Comparison of ENCODE assay signal across 9 mouse cellular contexts in the genomic region with DNA sequence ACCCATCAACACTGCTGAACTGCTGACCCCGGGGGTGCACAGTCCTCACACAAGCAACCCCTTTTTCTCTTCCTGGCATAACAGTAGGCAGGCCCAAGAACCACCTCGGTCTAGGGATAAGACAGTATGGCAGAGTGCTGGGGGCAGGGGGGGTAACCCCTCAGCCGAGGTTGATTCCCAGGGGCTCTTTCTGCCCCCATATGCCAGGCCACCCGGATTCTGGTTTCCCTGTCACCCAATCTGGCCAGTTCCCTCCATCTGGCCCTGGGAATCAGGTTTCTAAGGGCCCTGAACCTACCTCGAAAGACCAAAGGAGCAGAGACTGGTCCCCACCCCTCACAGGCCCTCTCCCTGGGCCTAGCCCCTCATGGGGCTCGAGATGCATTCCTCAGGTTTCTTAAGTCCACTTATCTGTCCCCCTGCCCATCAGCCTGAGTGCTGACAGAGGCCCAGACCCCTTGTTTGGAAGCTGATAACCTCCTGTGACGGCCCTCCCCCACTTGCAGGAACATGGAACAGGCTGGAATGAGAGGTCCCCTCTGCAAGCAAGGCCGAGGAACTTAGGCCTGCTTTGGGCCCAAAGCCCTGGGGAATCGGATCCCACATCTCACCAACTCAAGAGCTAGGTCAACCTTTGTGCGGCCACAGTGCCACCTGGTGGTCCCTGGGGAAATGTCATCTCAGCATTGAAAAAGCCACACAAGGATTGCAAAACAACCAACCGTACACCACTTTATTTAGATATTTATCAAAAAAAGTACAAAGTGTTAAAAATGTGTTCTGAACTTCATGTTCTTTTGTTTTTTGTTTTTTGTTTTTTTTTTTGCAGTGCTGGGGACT. TPM values are rescaled to one million over a fixed set of nuclear protein-coding genes. Genes with fewer than 3 reads are reported as not detected.
DNase-seq lines count a peak whose midpoint lies in the region; ATAC-seq and TF ChIP-seq lines count a peak whose summit lies in the region.
"Had no signal": no experiment of that assay in that cellular context is flagged by ENCODE, and none has a peak within 500 bp of the region (broad histone marks: within the 10 kb centered on the region; RNA-seq: fewer than 3 reads in every experiment).

No protein-coding gene starts in this region.

- DNase-seq in G1E (ENCODE audit: low spot score), result peak; percentile 78
- peak; percentile 53 for DNase-seq in heart, postnatal 25 days (ENCODE audit: low spot score)
- peak; percentile 79 for DNase-seq in layer of hippocampus, adult 9-11 months
- peak; percentile 91 for DNase-seq in lung, postnatal 14 days
- peak; percentile 77 for DNase-seq in skeletal muscle tissue, adult 2 months (ENCODE audit: low read depth, low spot score)

- TF ChIP-seq CTCF in G1E (IDR thresholded peaks at IDR 0.05; ENCODE audit: low read depth, low read length), result peak; percentile 70
- peak; percentile 93 for TF ChIP-seq CTCF in bone marrow, adult 2 months (IDR thresholded peaks at IDR 0.05; ENCODE audit: control insufficient read depth, insufficient read depth, low read length)

- ATAC-seq in G1E (ENCODE audit: extremely low read depth, insufficient number of reproducible peaks, low FRiP score, poor library complexity, severe bottlenecking), result no peak
- peak; percentile 68 for ATAC-seq in erythroblast, adult 5-6 weeks (replicated peaks; ENCODE audit: low FRiP score, poor library complexity, severe bottlenecking)
- ATAC-seq in activated CD4-positive, CD25-positive, alpha-beta regulatory T cell, adult 4 months, result no peak

- H3K9me3 ChIP-seq in G1E (replicated peaks), result peaks cover 5% of the 10 kb centered on the region
- H3K9me3 ChIP-seq: neural tube, embryonic 12.5 days had no signal

- H3K36me3 ChIP-seq in G1E (replicated peaks), result peaks cover 50% of the 10 kb centered on the region

- no peak overlapping the region for H3K27ac ChIP-seq in bone marrow, adult 2 months (ENCODE audit: control insufficient read depth, insufficient read depth, low read depth, low read length, poor library complexity)
- H3K27ac ChIP-seq: neural tube, embryonic 12.5 days had no signal

- TF ChIP-seq POLR2A in bone marrow, adult 2 months (IDR thresholded peaks at IDR 0.05; ENCODE audit: borderline replicate concordance, control insufficient read depth, low read depth, low read length), result no peak

- intact Hi-C loops in heart, postnatal 25 days (cut with DNase I), result loop anchor here (2.0 to 5.0 kb wide), 3 partner anchors 88 to 525 kb away; no protein-coding TSS in a partner anchor

- H3K4me3 ChIP-seq in G1E (ENCODE audit: low read depth, low read length), result peak overlapping the region; percentile 20; the same call in 1 of the 2 replicates
- no peak overlapping the region for H3K4me3 ChIP-seq in bone marrow, adult 2 months (replicated peaks; ENCODE audit: control insufficient read depth, low read depth, low read length)

- 43% methylated on average over 11 of the region's 11 CpGs for WGBS in bone marrow, adult 2 months

- peaks cover 38% of the 10 kb centered on the region for H3K4me1 ChIP-seq in G1E (ENCODE audit: insufficient read depth, low read depth, low read length)
- peaks cover 6% of the 10 kb centered on the region for H3K4me1 ChIP-seq in bone marrow, adult 2 months (ENCODE audit: control insufficient read depth, insufficient read depth, low read length)

- H3K27me3 ChIP-seq in G1E (ENCODE audit: insufficient read depth, low read length), result peaks cover 25% of the 10 kb centered on the region

RNA-seq across cellular contexts. Expression of a gene that starts 2.1 kb away (rescaled TPM):
- total RNA-seq in G1E (2014; fragmentation: Nextera tagmentation) (66.5 and 68.4 TPM in 2 replicates), G1E (2017) (61.5 and 78.8 TPM in 2 replicates)
- 164 and 170 TPM in 2 replicates for polyA plus RNA-seq in G1E (2012)
- 44.1 and 56.0 TPM in 2 replicates for polyA plus RNA-seq in bone marrow, adult 2 months (2011; ENCODE audit: insufficient read depth, insufficient read length, low replicate concordance, missing spikeins)
- 11.1 and 12.3 TPM in 2 replicates for total RNA-seq in erythroblast, adult 5-6 weeks (2015; ENCODE audit: low replicate concordance)
- 9.4 and 22.3 TPM in 2 replicates for total RNA-seq in erythroblast, adult 5-6 weeks (2017; ENCODE audit: low replicate concordance)
- total RNA-seq in heart, postnatal 25 days (2021), result 10 to 100 TPM; 16.9 TPM
- 10 to 100 TPM; 26.7 to 70.7 TPM for polyA plus RNA-seq in activated CD4-positive, CD25-positive, alpha-beta regulatory T cell, adult 4 months (2017; shearing (Covaris generic))

RNA-seq across cellular contexts. Expression of a gene that starts 4.5 kb away (rescaled TPM):
- total RNA-seq in G1E (2014; fragmentation: Nextera tagmentation), result not detected in 2 replicates
- total RNA-seq in G1E (2017), result not detected in 2 replicates
- not detected in 2 replicates for polyA plus RNA-seq in G1E (2012)
- polyA plus RNA-seq in bone marrow, adult 2 months (2011; ENCODE audit: insufficient read depth, insufficient read length, low replicate concordance, missing spikeins), result not detected in 2 replicates
- total RNA-seq in erythroblast, adult 5-6 weeks (2015; ENCODE audit: low replicate concordance), result not detected in 2 replicates
- not detected in 2 replicates for total RNA-seq in erythroblast, adult 5-6 weeks (2017; ENCODE audit: low replicate concordance)
- not detected for total RNA-seq in heart, postnatal 25 days (2021)
- polyA plus RNA-seq in activated CD4-positive, CD25-positive, alpha-beta regulatory T cell, adult 4 months (2017; shearing (Covaris generic)), result not detected
- polyA plus RNA-seq: neural tube, embryonic 12.5 days had no signal

RNA-seq across cellular contexts. Expression of a gene that starts 36.4 kb away (rescaled TPM):
- total RNA-seq in G1E (2014; fragmentation: Nextera tagmentation), result 175 and 192 TPM in 2 replicates
- 247 and 283 TPM in 2 replicates for total RNA-seq in G1E (2017)
- polyA plus RNA-seq in G1E (2012), result 66.4 and 74.3 TPM in 2 replicates
- 51.4 and 80.8 TPM in 2 replicates for polyA plus RNA-seq in bone marrow, adult 2 months (2011; ENCODE audit: insufficient read depth, insufficient read length, low replicate concordance, missing spikeins)
- 124 and 142 TPM in 2 replicates for total RNA-seq in erythroblast, adult 5-6 weeks (2015; ENCODE audit: low replicate concordance)
- total RNA-seq in erythroblast, adult 5-6 weeks (2017; ENCODE audit: low replicate concordance), result 257 and 309 TPM in 2 replicates
- 10 to 100 TPM; 61.6 to 71.0 TPM for total RNA-seq in heart, postnatal 25 days (2021)
- 100 to 1,000 TPM; 146 to 151 TPM for polyA plus RNA-seq in activated CD4-positive, CD25-positive, alpha-beta regulatory T cell, adult 4 months (2017; shearing (Covaris generic))
